Mouse (Mus musculus) bone marrow, adult 2 months (tissue): ENCODE results near the gene Nr1h2. TPM values are rescaled to one million over a fixed set of nuclear protein-coding genes. Genes with fewer than 3 reads are reported as not detected.

Source experiments
- H3K27ac ChIP-seq: fragments of 200-500 bp; 2 replicates; pipeline ENCODE4 v1.5.1; 2012; ENCODE audit warnings: low read depth, mild to moderate bottlenecking, control low read depth, inconsistent platforms, low read length; ENCODE audit not compliant: control insufficient read depth, poor library complexity, insufficient read depth
- H3K4me1 ChIP-seq: fragments of 200-500 bp; 2 replicates; pipeline ENCODE4 v1.6.1; 2011; ENCODE audit warnings: low read length; ENCODE audit not compliant: control insufficient read depth, insufficient read depth
- H3K4me3 ChIP-seq: fragments of 200-500 bp; replicated peaks from 2 replicates; pipeline ENCODE3; 2011; ENCODE audit warnings: mild to moderate bottlenecking, low read depth, low read length, control low read depth; ENCODE audit not compliant: control insufficient read depth
- CTCF ChIP-seq: fragments of 200-500 bp; IDR thresholded peaks from 2 replicates; pipeline ENCODE4 v1.5.1; 2011; ENCODE audit warnings: low read length, control low read depth; ENCODE audit not compliant: control insufficient read depth, insufficient read depth
- POLR2A ChIP-seq: fragments of 200-500 bp; IDR thresholded peaks from 2 replicates; pipeline ENCODE4 v1.6.1; 2011; ENCODE audit warnings: low read depth, mild to moderate bottlenecking, control low read depth, low read length, borderline replicate concordance; ENCODE audit not compliant: control insufficient read depth
- WGBS: fragments of 180-500 bp; shearing (Covaris S2); methylation state at CpG from one replicate; pipeline ENCODE4 v1.1.7; 2018; 5-methylcytosine and 5-hydroxymethylcytosine counted together
- polyA plus RNA-seq: library from polyadenylated mRNA; stranded (reverse); fragments of >200 nt; gene quantifications from 2 replicates; pipeline ENCODE4 v1.2.4, GENCODE M21; 2011; ENCODE audit warnings: low replicate concordance; ENCODE audit not compliant: missing spikeins, insufficient read depth, insufficient read length

The Nr1h2 gene
- polyA plus RNA-seq, 1 experiment = 123 TPM

DNA sequence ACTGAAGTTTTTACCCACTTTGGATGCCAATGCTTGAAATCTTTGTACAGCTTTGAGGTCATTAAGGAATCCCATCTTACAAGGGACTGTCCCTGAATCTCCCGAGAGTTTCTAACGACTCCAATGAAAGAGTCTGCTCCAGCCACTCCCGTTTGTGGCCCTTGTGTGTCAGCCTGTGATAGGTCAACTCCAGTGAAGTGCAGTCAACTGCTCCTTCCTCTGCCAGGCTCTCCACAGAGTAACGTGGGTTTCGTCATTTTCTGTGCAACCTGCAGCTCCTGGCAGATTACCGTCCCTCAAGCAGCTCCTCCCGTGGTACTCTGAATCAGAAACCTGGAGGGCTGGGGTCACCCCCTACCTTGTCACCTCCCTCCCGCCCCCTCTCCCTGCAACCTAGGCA, 9.5 kb upstream of the Nr1h2 start:
- no peak overlapping the region for H3K27ac ChIP-seq
- no peak overlapping the region for H3K4me3 ChIP-seq
- 26% methylated on average over 8 of the region's 8 CpGs for WGBS
- TF ChIP-seq POLR2A (no peak), CTCF (no peak)
- H3K4me1 ChIP-seq = no peaks in the 10 kb centered on the region; the same call in none of the 2 replicates

DNA sequence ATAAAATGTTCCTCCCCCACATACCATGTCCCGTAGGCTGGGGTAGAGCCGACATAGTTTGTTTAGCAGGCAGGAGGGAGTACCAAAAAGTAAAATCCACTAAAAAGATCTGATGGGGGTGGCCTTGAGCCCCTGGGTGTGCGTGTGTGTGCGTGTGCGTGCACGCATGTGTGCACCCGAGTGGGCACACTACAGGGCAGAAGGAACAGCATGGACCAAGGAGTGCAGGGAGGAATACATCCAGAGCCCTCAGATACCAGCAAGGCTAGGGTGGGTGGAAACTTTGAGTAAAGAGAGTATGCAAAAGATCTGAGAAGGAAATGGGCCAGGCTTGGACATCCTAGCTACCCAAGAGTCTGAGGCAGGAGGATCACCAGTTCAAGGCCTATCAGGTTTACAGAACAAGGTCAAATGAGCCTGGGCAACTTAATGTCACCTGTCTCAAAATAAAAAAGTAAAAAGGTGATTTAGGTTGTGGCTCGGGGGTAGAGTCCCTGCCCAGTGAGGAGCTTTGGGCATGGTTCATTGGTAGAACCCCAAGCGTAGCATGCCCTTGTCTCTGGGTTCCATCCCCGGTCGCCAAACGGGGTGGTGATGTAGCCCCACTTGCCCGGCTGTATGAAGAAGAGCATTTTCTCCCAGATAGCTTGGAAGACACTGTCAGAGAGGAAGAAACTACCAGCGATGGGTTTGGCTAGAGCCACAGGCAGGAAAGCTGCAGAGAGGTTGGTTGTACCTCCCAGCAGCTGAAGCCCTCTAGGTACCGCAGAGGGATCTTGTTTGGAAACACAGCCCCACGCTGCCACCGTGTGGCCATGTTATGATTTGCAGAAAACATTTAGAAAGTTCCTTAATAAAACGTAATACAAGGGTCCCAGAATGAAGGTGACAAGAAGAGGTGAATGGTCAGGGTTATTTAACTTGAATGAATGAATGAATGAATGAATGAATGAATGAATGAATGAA, 7.0 kb upstream of the Nr1h2 start:
- peak; percentile 87 for TF ChIP-seq CTCF
- no peak for TF ChIP-seq POLR2A

DNA sequence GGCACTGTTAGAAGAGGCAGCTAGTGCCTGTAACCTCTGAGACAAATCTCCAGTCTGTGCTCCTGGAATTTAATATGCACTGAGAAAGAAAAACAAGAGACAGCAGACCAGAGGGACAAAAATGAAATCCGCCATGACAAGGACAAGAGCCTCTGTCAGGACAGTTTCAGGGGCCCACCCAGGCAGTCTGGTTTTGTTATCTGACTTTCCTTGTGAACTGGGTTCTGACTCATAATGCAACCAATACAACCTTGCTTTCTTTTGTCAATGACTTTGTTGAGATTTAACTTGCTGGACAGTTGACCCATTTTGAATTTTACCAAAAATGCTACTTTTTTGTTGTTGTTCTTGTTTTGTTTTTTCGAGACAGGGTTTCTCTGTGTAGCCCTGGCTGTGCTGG, 3.9 kb upstream of the Nr1h2 start:
- H3K4me1 ChIP-seq = no peaks in the 10 kb centered on the region; the same call in none of the 2 replicates
- 85% methylated on average over 2 of the region's 2 CpGs for WGBS
- TF ChIP-seq POLR2A (no peak), CTCF (no peak)
- no peak overlapping the region for H3K27ac ChIP-seq
- H3K4me3 ChIP-seq = no peak overlapping the region

More for the DNA sequence above, 7.0 kb upstream of the Nr1h2 start:
- Histone ChIP-seq H3K27ac (no peak overlapping the region), H3K4me1 (no peaks in the 10 kb centered on the region; the same call in none of the 2 replicates), H3K4me3 (no peak overlapping the region)
- 57% methylated on average over 18 of the region's 18 CpGs for WGBS

DNA sequence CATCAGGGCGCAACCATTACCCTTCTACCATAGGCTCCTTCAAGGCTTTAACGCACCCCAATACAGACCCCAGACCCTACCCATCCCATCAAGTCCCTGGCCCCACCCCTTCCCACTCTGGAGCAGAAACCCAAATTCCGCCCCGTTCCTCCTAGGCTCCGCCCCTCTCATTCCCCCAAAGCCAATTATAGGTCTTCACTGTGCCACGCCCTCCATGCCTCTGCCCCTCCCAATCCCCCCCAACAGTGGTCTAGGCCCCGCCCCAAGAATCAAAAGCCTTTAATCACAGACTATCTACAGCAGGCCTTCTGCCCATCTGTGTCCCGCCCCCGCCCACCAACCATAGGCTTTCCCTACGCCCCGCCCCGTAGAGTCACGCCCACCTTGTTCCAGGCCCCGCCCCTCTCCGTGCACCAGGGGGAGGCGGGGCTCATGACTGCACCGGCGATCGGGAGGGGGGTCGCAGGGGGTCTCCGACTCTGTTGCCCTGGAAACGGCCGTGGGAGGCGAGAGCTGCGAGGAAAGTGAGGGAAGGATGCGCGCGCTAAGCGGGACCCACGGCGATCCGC, 471 bp downstream of the Nr1h2 start:
- peak overlapping the region; percentile 99 for H3K4me3 ChIP-seq
- peaks cover 2% of the 10 kb centered on the region; the same call in 1 of the 2 replicates for H3K4me1 ChIP-seq
- TF ChIP-seq POLR2A = no peak
- no peak for TF ChIP-seq CTCF
- peak overlapping the region; percentile 100 for H3K27ac ChIP-seq
- WGBS = 1% methylated on average over 32 of the region's 32 CpGs

DNA sequence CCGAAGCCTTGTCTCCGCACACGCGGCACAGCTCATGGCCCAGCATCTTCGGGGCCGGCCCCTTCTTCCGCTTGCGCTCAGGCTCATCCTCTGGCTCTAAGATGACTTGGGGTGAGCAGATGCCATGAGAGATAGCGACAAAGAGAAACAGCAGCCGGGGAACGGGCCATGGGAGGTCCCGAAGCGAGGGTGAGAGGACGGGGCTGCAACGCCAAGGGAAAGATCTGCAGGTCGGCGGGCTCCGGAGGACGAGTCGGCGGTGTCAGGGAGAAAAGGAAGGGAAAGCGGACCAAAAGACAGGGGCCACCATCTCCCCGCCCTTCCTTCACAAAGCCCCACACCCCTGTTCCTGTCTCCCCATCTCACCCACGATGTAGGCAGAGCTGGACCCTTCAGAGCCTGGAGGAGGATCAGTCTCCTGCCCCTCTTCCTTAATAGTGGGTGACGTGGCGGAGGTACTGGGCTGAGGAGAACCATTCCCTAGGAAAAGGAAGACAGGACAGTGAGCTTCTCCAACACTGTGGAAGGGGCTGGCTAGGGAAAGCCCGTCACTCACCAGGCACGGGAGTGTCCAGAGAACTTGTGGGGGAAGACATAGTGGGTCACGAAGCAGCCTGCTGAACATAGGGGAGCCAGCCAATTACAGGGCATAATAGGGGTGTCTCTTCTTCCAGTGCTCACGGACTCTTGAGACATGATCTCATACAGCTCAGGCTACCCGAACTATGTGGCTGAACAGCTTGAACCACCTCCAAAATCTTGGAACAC, 1.4 kb downstream of the Nr1h2 start:
- WGBS = 93% methylated on average over 31 of the region's 31 CpGs
- H3K27ac ChIP-seq = no peak overlapping the region
- no peak for TF ChIP-seq CTCF
- TF ChIP-seq POLR2A = no peak

DNA sequence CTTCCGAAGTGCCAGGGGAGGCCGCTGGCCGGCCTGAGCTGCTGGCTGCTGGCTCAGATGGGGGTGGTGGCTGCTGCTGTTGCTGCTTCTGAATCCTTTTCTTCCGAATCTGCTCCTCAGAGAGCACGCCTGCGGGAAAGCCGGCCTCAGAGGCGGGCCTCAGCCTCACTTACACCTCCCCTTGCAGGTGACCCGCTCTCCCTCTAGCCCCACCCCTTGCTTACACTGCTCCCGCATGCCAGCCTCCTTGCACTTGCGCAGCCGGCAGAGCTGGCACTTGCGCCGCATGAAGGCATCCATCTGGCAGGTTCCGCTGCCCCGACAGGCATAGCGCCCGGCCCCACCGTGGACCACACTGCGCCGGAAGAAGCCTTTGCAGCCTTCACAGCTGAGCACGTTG, 2.0 kb downstream of the Nr1h2 start:
- no peak for TF ChIP-seq CTCF
- no peak for TF ChIP-seq POLR2A
- Histone ChIP-seq H3K4me3 (no peak overlapping the region), H3K27ac (no peak overlapping the region), H3K4me1 (peaks cover 8% of the 10 kb centered on the region; the same call in 1 of the 2 replicates)
- WGBS = 93% methylated on average over 22 of the region's 22 CpGs

More for the DNA sequence above, 1.4 kb downstream of the Nr1h2 start:
- Histone ChIP-seq H3K4me1 (peaks cover 6% of the 10 kb centered on the region; the same call in 1 of the 2 replicates), H3K4me3 (no peak overlapping the region)

DNA sequence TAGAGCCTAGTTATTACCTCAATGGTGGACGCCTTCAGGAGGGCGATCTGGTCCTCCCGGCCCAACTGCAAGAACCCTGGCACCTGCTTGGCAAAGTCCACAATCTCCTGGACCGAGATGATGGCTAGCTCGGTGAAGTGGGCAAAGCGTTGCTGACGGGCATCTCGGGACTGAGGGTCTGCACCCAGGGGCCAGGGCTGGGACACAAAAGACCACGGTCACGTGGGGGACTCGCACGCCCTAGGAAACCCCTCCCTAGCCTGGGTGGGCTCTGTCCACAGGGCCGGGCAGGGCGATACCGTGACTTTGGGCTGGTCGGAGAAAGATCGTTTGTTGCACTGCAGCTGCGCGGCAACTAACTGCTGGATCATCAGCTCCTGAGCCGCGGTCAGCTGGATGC, 2.5 kb downstream of the Nr1h2 start:
- no peak overlapping the region for H3K27ac ChIP-seq
- WGBS = 96% methylated on average over 21 of the region's 21 CpGs
- TF ChIP-seq POLR2A (no peak), CTCF (no peak)
- peaks cover 9% of the 10 kb centered on the region; the same call in 1 of the 2 replicates for H3K4me1 ChIP-seq
- H3K4me3 ChIP-seq = no peak overlapping the region

DNA sequence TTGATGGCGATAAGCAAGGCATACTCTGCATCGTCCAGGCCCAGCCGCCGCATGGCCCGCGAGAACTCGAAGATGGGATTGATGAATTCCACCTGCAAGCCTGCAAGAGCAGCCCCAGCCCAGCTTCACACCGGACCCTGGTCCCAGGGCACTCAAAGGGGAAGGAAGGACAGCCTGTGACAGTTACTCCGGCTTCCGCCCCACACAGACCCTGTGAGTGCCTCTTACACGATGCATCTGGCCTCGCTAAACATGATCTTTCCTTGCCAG, 3.4 kb downstream of the Nr1h2 start:
- TF ChIP-seq POLR2A (no peak), CTCF (no peak)
- no peak overlapping the region; the same call in 1 of the 2 replicates for H3K27ac ChIP-seq
- 85% methylated on average over 12 of the region's 12 CpGs for WGBS
- H3K4me3 ChIP-seq = no peak overlapping the region
- peaks cover 9% of the 10 kb centered on the region; the same call in 1 of the 2 replicates for H3K4me1 ChIP-seq
